Comparison of ENCODE assay signal across 9 mouse cellular contexts in the genomic region with DNA sequence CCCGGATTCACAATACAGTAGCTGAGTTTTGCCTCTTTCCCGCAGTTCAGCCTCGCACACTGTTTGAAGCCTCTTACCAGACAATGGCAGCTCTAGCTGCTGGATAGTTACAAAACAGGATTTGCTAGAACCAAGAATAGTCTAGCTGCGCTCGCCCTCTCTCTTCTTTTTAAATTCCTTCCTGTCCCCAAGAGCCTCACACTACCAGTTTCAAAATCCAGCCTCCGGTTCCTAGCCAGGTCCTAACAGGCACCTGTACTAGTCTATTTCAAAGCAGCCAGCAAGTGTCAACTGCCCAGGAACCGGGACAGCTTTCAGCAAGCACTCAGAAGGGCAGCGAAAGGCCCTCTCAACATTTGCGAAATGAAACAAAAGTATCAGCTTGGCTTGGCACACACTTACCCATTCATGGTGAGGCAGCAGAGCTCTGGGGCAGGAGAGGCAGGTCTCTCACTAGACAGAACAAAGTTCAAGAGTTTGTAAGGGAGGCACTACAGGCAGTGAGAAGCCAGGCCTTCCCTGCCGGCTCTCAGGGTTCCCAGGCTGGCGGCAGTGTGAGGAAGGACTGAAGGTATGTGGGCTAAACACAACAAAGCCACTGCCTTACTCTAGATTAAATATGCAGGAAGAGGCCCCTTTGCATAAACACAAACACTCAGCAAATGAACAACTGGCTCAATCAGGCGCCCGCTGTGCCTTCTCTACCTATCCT.
DNase-seq lines count a peak whose midpoint lies in the region; ATAC-seq and TF ChIP-seq lines count a peak whose summit lies in the region.
"Had no signal": no experiment of that assay in that cellular context is flagged by ENCODE, and none has a peak within 500 bp of the region (broad histone marks: within the 10 kb centered on the region; RNA-seq: fewer than 3 reads in every experiment).

No protein-coding gene starts in this region.

- H3K9me3 ChIP-seq in embryonic facial prominence, embryonic 14.5 days (ENCODE audit: control insufficient read depth, low read length): no peaks in the 10 kb centered on the region
- H3K9me3 ChIP-seq in hindbrain, embryonic 13.5 days: no peaks in the 10 kb centered on the region
- H3K9me3 ChIP-seq in limb, embryonic 14.5 days (ENCODE audit: control insufficient read depth, low read length): no peaks in the 10 kb centered on the region
- H3K9me3 ChIP-seq in midbrain, embryonic 12.5 days: no peaks in the 10 kb centered on the region
- H3K9me3 ChIP-seq in stomach, postnatal 0 days (ENCODE audit: control insufficient read depth, low read length): no peaks in the 10 kb centered on the region

- peak overlapping the region; percentile 70 for H3K27ac ChIP-seq in embryonic facial prominence, embryonic 14.5 days (replicated peaks; ENCODE audit: low read depth, low read length)
- peak overlapping the region; percentile 66; the same call in 1 of the 2 replicates for H3K27ac ChIP-seq in hindbrain, embryonic 13.5 days
- peak overlapping the region; percentile 65; the same call in 1 of the 2 replicates for H3K27ac ChIP-seq in limb, embryonic 14.5 days (replicated peaks; ENCODE audit: low read depth, low read length)
- peak overlapping the region; percentile 69 for H3K27ac ChIP-seq in midbrain, embryonic 12.5 days (replicated peaks)
- peak overlapping the region; percentile 91 for H3K27ac ChIP-seq in stomach, postnatal 0 days (replicated peaks)

- no peak for TF ChIP-seq POLR2A in limb, embryonic 14.5 days (IDR thresholded peaks at IDR 0.05; ENCODE audit: borderline replicate concordance, extremely low read depth, insufficient read depth, insufficient read length)

- H3K9ac ChIP-seq in embryonic facial prominence, embryonic 14.5 days (ENCODE audit: low read depth, low read length): 0 out of 2 replicates have a peak overlapping the region, but pooled peaks have one; percentile 41
- peak overlapping the region; percentile 4; the same call in 1 of the 2 replicates for H3K9ac ChIP-seq in hindbrain, embryonic 13.5 days
- no peak overlapping the region for H3K9ac ChIP-seq in limb, embryonic 14.5 days (ENCODE audit: low read depth, low read length, severe bottlenecking)
- peak overlapping the region; percentile 34; the same call in 1 of the 2 replicates for H3K9ac ChIP-seq in midbrain, embryonic 12.5 days (replicated peaks)
- peak overlapping the region; percentile 50 for H3K9ac ChIP-seq in stomach, postnatal 0 days (ENCODE audit: low read length)

- peak overlapping the region; percentile 10; the same call in 1 of the 2 replicates for H3K4me3 ChIP-seq in embryonic facial prominence, embryonic 14.5 days (ENCODE audit: low read depth, low read length)
- 0 out of 2 replicates have a peak overlapping the region, but pooled peaks have one; percentile 8 for H3K4me3 ChIP-seq in hindbrain, embryonic 13.5 days
- no peak overlapping the region for H3K4me3 ChIP-seq in limb, embryonic 14.5 days (replicated peaks; ENCODE audit: low read length)
- H3K4me3 ChIP-seq in midbrain, embryonic 12.5 days: 0 out of 2 replicates have a peak overlapping the region, but pooled peaks have one; percentile 5
- H3K4me3 ChIP-seq in stomach, postnatal 0 days (ENCODE audit: low read depth, low read length): peak overlapping the region; percentile 26

- H3K27me3 ChIP-seq in embryonic facial prominence, embryonic 14.5 days (replicated peaks; ENCODE audit: control insufficient read depth, insufficient read depth, low read length): no peaks in the 10 kb centered on the region
- peaks cover 13% of the 10 kb centered on the region; the same call in 1 of the 2 replicates for H3K27me3 ChIP-seq in hindbrain, embryonic 13.5 days
- H3K27me3 ChIP-seq in limb, embryonic 14.5 days (ENCODE audit: control insufficient read depth, insufficient read depth, low read length): no peaks in the 10 kb centered on the region
- H3K27me3 ChIP-seq in midbrain, embryonic 12.5 days: no peaks in the 10 kb centered on the region
- no peaks in the 10 kb centered on the region for H3K27me3 ChIP-seq in stomach, postnatal 0 days (ENCODE audit: control insufficient read depth, insufficient read depth, low read length)
- H3K27me3 ChIP-seq: Patski had no signal

- peak; percentile 45; the same call in 1 of the 2 replicates for ATAC-seq in embryonic facial prominence, embryonic 14.5 days (ENCODE audit: low read depth)
- no peak for ATAC-seq in hindbrain, embryonic 13.5 days (ENCODE audit: low FRiP score)
- no peak for ATAC-seq in limb, embryonic 14.5 days (ENCODE audit: low FRiP score, low read depth)
- ATAC-seq in midbrain, embryonic 12.5 days (ENCODE audit: low FRiP score, low read depth): no peak
- ATAC-seq in stomach, postnatal 0 days (ENCODE audit: low FRiP score, low TSS enrichment): peak; percentile 87
- ATAC-seq: Patski had no signal

- no peak for TF ChIP-seq EP300 in stomach, postnatal 0 days (optimal IDR thresholded peaks at IDR 0.05)

- TF ChIP-seq CTCF in stomach, postnatal 0 days (IDR thresholded peaks at IDR 0.05; ENCODE audit: low read depth): 0 out of 2 replicates have a peak, but pooled peaks have one; percentile 1

- DNase-seq in left cerebral cortex, adult 18-20 months (ENCODE audit: low spot score in 2 of 2): peak; percentile 8 to 26
- DNase-seq in left cerebral cortex, adult 8-10 months (ENCODE audit: low spot score in 2 of 2): no peak
- peak; percentile 75 for DNase-seq in embryonic facial prominence, embryonic 14.5 days (ENCODE audit: low spot score)
- DNase-seq in limb, embryonic 14.5 days (ENCODE audit: low spot score): peak; percentile 32
- DNase-seq in stomach, postnatal 0 days (ENCODE audit: low spot score): peak; percentile 65
- DNase-seq in layer of hippocampus, adult 11-12 months (ENCODE audit: low spot score): no peak

- H3K36me3 ChIP-seq in embryonic facial prominence, embryonic 14.5 days (ENCODE audit: control insufficient read depth, insufficient read depth, low read length): no peaks in the 10 kb centered on the region
- no peaks in the 10 kb centered on the region for H3K36me3 ChIP-seq in hindbrain, embryonic 13.5 days
- no peaks in the 10 kb centered on the region for H3K36me3 ChIP-seq in limb, embryonic 14.5 days (ENCODE audit: control insufficient read depth, insufficient read depth, low read length)
- no peaks in the 10 kb centered on the region for H3K36me3 ChIP-seq in midbrain, embryonic 12.5 days
- H3K36me3 ChIP-seq in stomach, postnatal 0 days (ENCODE audit: control insufficient read depth, insufficient read depth, low read length): no peaks in the 10 kb centered on the region

- H3K4me1 ChIP-seq in embryonic facial prominence, embryonic 14.5 days (ENCODE audit: control insufficient read depth, insufficient read depth, low read length): peaks cover 51% of the 10 kb centered on the region
- peaks cover 49% of the 10 kb centered on the region for H3K4me1 ChIP-seq in hindbrain, embryonic 13.5 days (replicated peaks)
- peaks cover 50% of the 10 kb centered on the region for H3K4me1 ChIP-seq in limb, embryonic 14.5 days (ENCODE audit: control insufficient read depth, insufficient read depth, low read length)
- H3K4me1 ChIP-seq in midbrain, embryonic 12.5 days: peaks cover 59% of the 10 kb centered on the region
- H3K4me1 ChIP-seq in stomach, postnatal 0 days (replicated peaks; ENCODE audit: control insufficient read depth, insufficient read depth): peaks cover 15% of the 10 kb centered on the region

- 26% methylated on average over 13 of the region's 13 CpGs for WGBS in embryonic facial prominence, embryonic 14.5 days
- WGBS in hindbrain, embryonic 13.5 days: 17% methylated on average over 13 of the region's 13 CpGs
- 41% methylated on average over 13 of the region's 13 CpGs for WGBS in limb, embryonic 14.5 days
- 14% methylated on average over 13 of the region's 13 CpGs for WGBS in midbrain, embryonic 12.5 days
- WGBS in stomach, postnatal 0 days: 23% methylated on average over 13 of the region's 13 CpGs

- peak overlapping the region; percentile 38 for H3K4me2 ChIP-seq in embryonic facial prominence, embryonic 14.5 days (ENCODE audit: low read depth, low read length)
- H3K4me2 ChIP-seq in hindbrain, embryonic 13.5 days: peak overlapping the region; percentile 27
- H3K4me2 ChIP-seq in limb, embryonic 14.5 days (replicated peaks; ENCODE audit: low read depth, low read length, severe bottlenecking): peak overlapping the region; percentile 4
- peak overlapping the region; percentile 29; the same call in 1 of the 2 replicates for H3K4me2 ChIP-seq in midbrain, embryonic 12.5 days (replicated peaks)
- H3K4me2 ChIP-seq in stomach, postnatal 0 days (replicated peaks; ENCODE audit: low read depth): peak overlapping the region; percentile 55

Comparison
In these comparisons a context has a peak if more than half of its experiments do, and no peak if none do; other contexts are left out.
1. DNase-seq: peak in left cerebral cortex, adult 18-20 months (2 of 2), embryonic facial prominence, embryonic 14.5 days (single experiment), limb, embryonic 14.5 days (single experiment) and stomach, postnatal 0 days (single experiment); none in left cerebral cortex, adult 8-10 months (0 of 2) and layer of hippocampus, adult 11-12 months (single experiment).
2. ATAC-seq: peak in embryonic facial prominence, embryonic 14.5 days (single experiment) and stomach, postnatal 0 days (single experiment); none in hindbrain, embryonic 13.5 days (single experiment), limb, embryonic 14.5 days (single experiment) and midbrain, embryonic 12.5 days (single experiment).
3. H3K4me2 ChIP-seq: peak in every context shown above with its lines; median percentile 55 in stomach, postnatal 0 days; 38 in embryonic facial prominence, embryonic 14.5 days; 29 in midbrain, embryonic 12.5 days; 27 in hindbrain, embryonic 13.5 days; 4 in limb, embryonic 14.5 days.
4. Peak in every context shown above with its lines, with median percentiles within 50 percentile points of each other: H3K27ac ChIP-seq.